Mouse (Mus musculus): ENCODE results near the gene 4931429L15Rik. TPM values are rescaled to one million over a fixed set of nuclear protein-coding genes. Genes with fewer than 3 reads are reported as not detected.

Gene 4931429L15Rik
- polyA plus RNA-seq, 1 experiment from 2014 or later: not detected

Other genes starting within 250 kb of the 4931429L15Rik start
- gene Apoa1, start 91.4 kb downstream of the 4931429L15Rik start, polyA plus RNA-seq (2016; fragmentation: Nextera tagmentation; extraction: Ambion mirVana): 2.4 and 4.4 TPM in 2 replicates
- not detected in 2 replicates for gene Apoc3, start 84.3 kb downstream of the 4931429L15Rik start, polyA plus RNA-seq (2016; fragmentation: Nextera tagmentation; extraction: Ambion mirVana)
- not detected in 2 replicates for gene Apoa4, start 79.3 kb downstream of the 4931429L15Rik start, polyA plus RNA-seq (2016; fragmentation: Nextera tagmentation; extraction: Ambion mirVana)
- gene Apoa5, start 51.4 kb downstream of the 4931429L15Rik start, polyA plus RNA-seq (2016; fragmentation: Nextera tagmentation; extraction: Ambion mirVana): not detected in 2 replicates
- gene Zpr1, start 46.9 kb downstream of the 4931429L15Rik start, polyA plus RNA-seq (2016; fragmentation: Nextera tagmentation; extraction: Ambion mirVana): 58.0 and 60.7 TPM in 2 replicates
- gene Bud13, start 37.0 kb downstream of the 4931429L15Rik start, polyA plus RNA-seq (2016; fragmentation: Nextera tagmentation; extraction: Ambion mirVana): 20.4 and 21.7 TPM in 2 replicates

All from neural tube, embryonic 12.5 days (tissue).